Mouse (Mus musculus): ENCODE measurements around the gene Mfsd12.

The Mfsd12 gene

GRCm38 (mm10) chr10:81329194-81329975 lies 27.9 kb upstream of the Mfsd12 start:
- DNase-seq (ENCODE audit: low read depth, low spot score) = no peak

- no peak for DNase-seq (ENCODE audit: low read depth, low spot score)
Observed at GRCm38 (mm10) chr10:81330007-81330406, 27.3 kb upstream of the Mfsd12 start.

- DNase-seq (ENCODE audit: low read depth, low spot score) = no peak
Observed at GRCm38 (mm10) chr10:81332277-81332676, 25.0 kb upstream of the Mfsd12 start.

- no peak for DNase-seq (ENCODE audit: low read depth, low spot score)
Observed at GRCm38 (mm10) chr10:81334324-81334723, 23.0 kb upstream of the Mfsd12 start.

GRCm38 (mm10) chr10:81335393-81336340 lies 21.6 kb upstream of the Mfsd12 start:
- DNase-seq (ENCODE audit: low read depth, low spot score) = peak; percentile 66

GRCm38 (mm10) chr10:81336558-81336957 lies 20.7 kb upstream of the Mfsd12 start:
- no peak for DNase-seq (ENCODE audit: low read depth, low spot score)

GRCm38 (mm10) chr10:81340551-81341332 lies 16.5 kb upstream of the Mfsd12 start:
- DNase-seq (ENCODE audit: low read depth, low spot score) = peak; percentile 96

- DNase-seq (ENCODE audit: low read depth, low spot score) = peak; percentile 70
Observed at GRCm38 (mm10) chr10:81341333-81341949, 15.8 kb upstream of the Mfsd12 start.

GRCm38 (mm10) chr10:81342686-81343505 lies 14.4 kb upstream of the Mfsd12 start, which contains the start of gene Gipc3:
Gene Gipc3, minus strand, starts transcription at chr10:81343266.
- no peak for DNase-seq (ENCODE audit: low read depth, low spot score)

GRCm38 (mm10) chr10:81344421-81345161 lies 12.7 kb upstream of the Mfsd12 start:
- no peak for DNase-seq (ENCODE audit: low read depth, low spot score)

GRCm38 (mm10) chr10:81345162-81345534 lies 12.1 kb upstream of the Mfsd12 start:
- DNase-seq (ENCODE audit: low read depth, low spot score) = no peak

GRCm38 (mm10) chr10:81346453-81347067 lies 10.7 kb upstream of the Mfsd12 start:
- peak; percentile 89 for DNase-seq (ENCODE audit: low read depth, low spot score)

- peak; percentile 97 for DNase-seq (ENCODE audit: low read depth, low spot score)
Observed at GRCm38 (mm10) chr10:81349146-81349545, 8.1 kb upstream of the Mfsd12 start.

GRCm38 (mm10) chr10:81349961-81350350 lies 7.3 kb upstream of the Mfsd12 start:
- no peak for DNase-seq (ENCODE audit: low read depth, low spot score)

GRCm38 (mm10) chr10:81350351-81351063 lies 6.8 kb upstream of the Mfsd12 start, which contains the start of gene Hmg20b:
Gene Hmg20b, minus strand, starts transcription at chr10:81350480.
- peak; percentile 99 for DNase-seq (ENCODE audit: low read depth, low spot score)

GRCm38 (mm10) chr10:81351678-81352291 lies 5.5 kb upstream of the Mfsd12 start:
- peak; percentile 91 for DNase-seq (ENCODE audit: low read depth, low spot score)

- DNase-seq (ENCODE audit: low read depth, low spot score) = peak; percentile 85
Observed at GRCm38 (mm10) chr10:81354738-81355477, 2.4 kb upstream of the Mfsd12 start.
